Mouse (Mus musculus) kidney, adult 2 months (tissue): ENCODE measurements at regions not wholly inside any gene's neighbourhood (a gene's known extent, or its start where the extent isn't known, plus 50 kb on each side); places are given as distances from the start of the nearest gene placed in this dataset.

Source experiments
- CTCF ChIP-seq: fragments of 200-500 bp; conservative IDR thresholded peaks from 2 replicates; pipeline ENCODE4 v1.5.1; 2011; ENCODE audit warnings: low read depth, mild to moderate bottlenecking, control low read depth, low read length, moderate library complexity, mixed read lengths; ENCODE audit not compliant: insufficient read depth, insufficient read length
- POLR2A ChIP-seq: fragments of 200-500 bp; IDR thresholded peaks from one replicate; pipeline ENCODE4 v1.6.1; 2011; ENCODE audit warnings: low read depth, low read length, control low read depth

- TF ChIP-seq POLR2A (no peak), CTCF (no peak)
Measured at GRCm38 (mm10) chr6:35381536-35381935, 55.6 kb upstream of the Fam180a start.
